Mouse (Mus musculus): ENCODE measurements at regions not wholly inside any gene's neighbourhood (a gene's known extent, or its start where the extent isn't known, plus 50 kb on each side); places are given as distances from the start of the nearest gene placed in this dataset.
"Not testable (repeated sequence)": the region's sequence is repeated elsewhere in the genome, so short reads cannot be mapped to it uniquely, and the experiment has no call there.

GRCm38 (mm10) chr13:50906431-50906830 lies 194.2 kb upstream of the Spin1 start:
- not testable (repeated sequence) for H3K4me3 ChIP-seq (ENCODE audit: extremely low read depth, insufficient read depth, insufficient read length); DNase-seq (ENCODE audit: low read depth in 1 of 2, low spot score in 2 of 2); H3K4me1 ChIP-seq (ENCODE audit: control insufficient read depth, insufficient read depth, insufficient read length); H3K27me3 ChIP-seq (ENCODE audit: control insufficient read depth, insufficient read depth, low read length); H3K27ac ChIP-seq (ENCODE audit: insufficient read depth, low read length); H3K36me3 ChIP-seq (ENCODE audit: control insufficient read depth, insufficient read depth, low read length)
- 84% methylated on average over 6 of the region's 6 CpGs for WGBS

- 98% methylated on average over 1 of the region's 1 CpGs for WGBS
- no peak overlapping the region for H3K4me3 ChIP-seq (ENCODE audit: extremely low read depth, insufficient read depth, insufficient read length)
- no peak overlapping the region for H3K27ac ChIP-seq (ENCODE audit: insufficient read depth, low read length)
- no peaks in the 10 kb centered on the region for H3K4me1 ChIP-seq (ENCODE audit: control insufficient read depth, insufficient read depth, insufficient read length)
- no peak for TF ChIP-seq CTCF (IDR thresholded peaks at IDR 0.05; ENCODE audit: extremely low read depth, insufficient read depth, insufficient read length, insufficient replicate concordance)
- TF ChIP-seq POLR2A (IDR thresholded peaks at IDR 0.05; ENCODE audit: low read depth, low read length): no peak
- no peak for DNase-seq (ENCODE audit: low read depth in 1 of 2, low spot score in 2 of 2)
- no peaks in the 10 kb centered on the region for H3K36me3 ChIP-seq (ENCODE audit: control insufficient read depth, insufficient read depth, low read length)
- H3K27me3 ChIP-seq (ENCODE audit: control insufficient read depth, insufficient read depth, low read length): no peaks in the 10 kb centered on the region
These were observed 193.8 kb upstream of the Spin1 start for GRCm38 (mm10) chr13:50906910-50907309.

GRCm38 (mm10) chr13:50912776-50913175 lies 187.9 kb upstream of the Spin1 start:
- WGBS: 70% methylated on average over 2 of the region's 2 CpGs
- not testable (repeated sequence) for H3K27ac ChIP-seq (ENCODE audit: insufficient read depth, low read length); H3K27me3 ChIP-seq (ENCODE audit: control insufficient read depth, insufficient read depth, low read length); H3K4me3 ChIP-seq (ENCODE audit: extremely low read depth, insufficient read depth, insufficient read length); H3K36me3 ChIP-seq (ENCODE audit: control insufficient read depth, insufficient read depth, low read length); DNase-seq (ENCODE audit: low read depth in 1 of 2, low spot score in 2 of 2); H3K4me1 ChIP-seq (ENCODE audit: control insufficient read depth, insufficient read depth, insufficient read length)

- not testable (repeated sequence) for H3K36me3 ChIP-seq (ENCODE audit: control insufficient read depth, insufficient read depth, low read length); H3K27me3 ChIP-seq (ENCODE audit: control insufficient read depth, insufficient read depth, low read length); H3K27ac ChIP-seq (ENCODE audit: insufficient read depth, low read length); H3K4me3 ChIP-seq (ENCODE audit: extremely low read depth, insufficient read depth, insufficient read length); H3K4me1 ChIP-seq (ENCODE audit: control insufficient read depth, insufficient read depth, insufficient read length); DNase-seq (ENCODE audit: low read depth in 1 of 2, low spot score in 2 of 2)
- WGBS: 86% methylated on average over 3 of the region's 3 CpGs
These were observed 166.7 kb upstream of the Spin1 start for GRCm38 (mm10) chr13:50934017-50934416.

GRCm38 (mm10) chr13:50942561-50942960 lies 158.1 kb upstream of the Spin1 start:
- no peak overlapping the region for H3K27ac ChIP-seq (ENCODE audit: insufficient read depth, low read length)
- H3K4me3 ChIP-seq (ENCODE audit: extremely low read depth, insufficient read depth, insufficient read length): no peak overlapping the region
- no peak for DNase-seq (ENCODE audit: low read depth in 1 of 2, low spot score in 2 of 2)
- 63% methylated on average over 3 of the region's 3 CpGs for WGBS
- H3K27me3 ChIP-seq (ENCODE audit: control insufficient read depth, insufficient read depth, low read length): no peaks in the 10 kb centered on the region
- no peak for TF ChIP-seq POLR2A (IDR thresholded peaks at IDR 0.05; ENCODE audit: low read depth, low read length)
- TF ChIP-seq CTCF (IDR thresholded peaks at IDR 0.05; ENCODE audit: extremely low read depth, insufficient read depth, insufficient read length, insufficient replicate concordance): no peak
- H3K36me3 ChIP-seq (ENCODE audit: control insufficient read depth, insufficient read depth, low read length): no peaks in the 10 kb centered on the region
- no peaks in the 10 kb centered on the region for H3K4me1 ChIP-seq (ENCODE audit: control insufficient read depth, insufficient read depth, insufficient read length)

- TF ChIP-seq POLR2A (IDR thresholded peaks at IDR 0.05; ENCODE audit: low read depth, low read length) (no peak), CTCF (IDR thresholded peaks at IDR 0.05; ENCODE audit: extremely low read depth, insufficient read depth, insufficient read length, insufficient replicate concordance) (peak; percentile 36; the same call in 1 of the 2 replicates)
These were observed 151.0 kb upstream of the Spin1 start for GRCm38 (mm10) chr13:50949545-50950226.

GRCm38 (mm10) chr13:50954671-50955070 lies 146.0 kb upstream of the Spin1 start:
- H3K27me3 ChIP-seq (ENCODE audit: control insufficient read depth, insufficient read depth, low read length): no peaks in the 10 kb centered on the region
- no peaks in the 10 kb centered on the region for H3K4me1 ChIP-seq (ENCODE audit: control insufficient read depth, insufficient read depth, insufficient read length)
- WGBS: 91% methylated on average over 6 of the region's 6 CpGs
- no peak for DNase-seq (ENCODE audit: low read depth in 1 of 2, low spot score in 2 of 2)
- no peak for TF ChIP-seq CTCF (IDR thresholded peaks at IDR 0.05; ENCODE audit: extremely low read depth, insufficient read depth, insufficient read length, insufficient replicate concordance)
- no peak for TF ChIP-seq POLR2A (IDR thresholded peaks at IDR 0.05; ENCODE audit: low read depth, low read length)
- H3K27ac ChIP-seq (ENCODE audit: insufficient read depth, low read length): no peak overlapping the region
- H3K36me3 ChIP-seq (ENCODE audit: control insufficient read depth, insufficient read depth, low read length): no peaks in the 10 kb centered on the region
- H3K4me3 ChIP-seq (ENCODE audit: extremely low read depth, insufficient read depth, insufficient read length): no peak overlapping the region

More at GRCm38 (mm10) chr13:50949545-50950226, 151.0 kb upstream of the Spin1 start:
- no peaks in the 10 kb centered on the region for H3K27me3 ChIP-seq (ENCODE audit: control insufficient read depth, insufficient read depth, low read length)
- H3K4me3 ChIP-seq (ENCODE audit: extremely low read depth, insufficient read depth, insufficient read length): no peak overlapping the region
- WGBS: 42% methylated on average over 6 of the region's 6 CpGs
- DNase-seq (ENCODE audit: low read depth in 1 of 2, low spot score in 2 of 2): peak; percentile 45 to 73
- no peaks in the 10 kb centered on the region for H3K36me3 ChIP-seq (ENCODE audit: control insufficient read depth, insufficient read depth, low read length)
- H3K4me1 ChIP-seq (ENCODE audit: control insufficient read depth, insufficient read depth, insufficient read length): no peaks in the 10 kb centered on the region
- H3K27ac ChIP-seq (ENCODE audit: insufficient read depth, low read length): no peak overlapping the region
